10 mouse cellular contexts compared by ENCODE assay signal in genomic region chr6:90597592-90597991, GRCm38 (mm10). TPM values are rescaled to one million over a fixed set of nuclear protein-coding genes. Genes with fewer than 3 reads are reported as not detected.
DNase-seq lines count a peak whose midpoint lies in the region; ATAC-seq and TF ChIP-seq lines count a peak whose summit lies in the region.
"Had no signal": no experiment of that assay in that cellular context is flagged by ENCODE, and none has a peak within 500 bp of the region (broad histone marks: within the 10 kb centered on the region; RNA-seq: fewer than 3 reads in every experiment).

No protein-coding gene starts in this region.

- intact Hi-C loops in heart, postnatal 14 days (cut with DNase I): no loop called here

- H3K4me1 ChIP-seq in heart, postnatal 0 days (ENCODE audit: control insufficient read depth, insufficient read depth): peaks cover 17% of the 10 kb centered on the region
- peaks cover 14% of the 10 kb centered on the region for H3K4me1 ChIP-seq in heart, embryonic 10.5 days
- H3K4me1 ChIP-seq in MEL (ENCODE audit: control insufficient read depth in 1 of 2, insufficient read depth in 2 of 2, low read length in 2 of 2): no peaks in the 10 kb centered on the region
- no peaks in the 10 kb centered on the region for H3K4me1 ChIP-seq in midbrain, embryonic 14.5 days (ENCODE audit: control insufficient read depth, insufficient read depth, low read length)
- H3K4me1 ChIP-seq: embryonic facial prominence, embryonic 15.5 days had no signal

- TF ChIP-seq EP300 in heart, postnatal 0 days (IDR thresholded peaks at IDR 0.05; ENCODE audit: low read depth): no peak
- no peak for TF ChIP-seq EP300 in MEL (IDR thresholded peaks at IDR 0.05; ENCODE audit: low read depth in 1 of 2, low read length in 2 of 2)

- peak; percentile 28; the same call in 1 of the 2 replicates for ATAC-seq in heart, postnatal 0 days (ENCODE audit: insufficient read depth, low read depth)
- ATAC-seq in midbrain, embryonic 14.5 days (ENCODE audit: low FRiP score, low TSS enrichment): no peak

- no peak for TF ChIP-seq POLR2A in MEL (IDR thresholded peaks at IDR 0.05; ENCODE audit: control insufficient read depth in 1 of 2, insufficient read depth in 1 of 2, low read depth in 1 of 2, low read length in 2 of 2, poor library complexity in 1 of 2)

- 45% methylated on average over 2 of the region's 2 CpGs for WGBS in heart, postnatal 0 days
- 89% methylated on average over 2 of the region's 2 CpGs for WGBS in heart, embryonic 10.5 days
- WGBS in midbrain, embryonic 14.5 days: 93% methylated on average over 2 of the region's 2 CpGs

- no peak for TF ChIP-seq CTCF in heart, postnatal 0 days (IDR thresholded peaks at IDR 0.05; ENCODE audit: low read depth)
- TF ChIP-seq CTCF in MEL (IDR thresholded peaks at IDR 0.05 in 2 of 3, conservative IDR thresholded peaks at IDR 0.05 in 1 of 3; ENCODE audit: control insufficient read depth in 1 of 3, insufficient read depth in 1 of 3, low read depth in 2 of 3, low read length in 3 of 3, poor library complexity in 1 of 3, severe bottlenecking in 1 of 3): no peak

- H3K36me3 ChIP-seq in heart, postnatal 0 days (replicated peaks; ENCODE audit: control insufficient read depth, insufficient read depth, low read length): no peaks in the 10 kb centered on the region
- H3K36me3 ChIP-seq in heart, embryonic 10.5 days: no peaks in the 10 kb centered on the region
- no peaks in the 10 kb centered on the region for H3K36me3 ChIP-seq in MEL (ENCODE audit: control insufficient read depth in 1 of 2, insufficient read depth in 2 of 2, low read length in 2 of 2)
- no peaks in the 10 kb centered on the region for H3K36me3 ChIP-seq in midbrain, embryonic 14.5 days (ENCODE audit: control insufficient read depth, insufficient read depth, low read length)
- H3K36me3 ChIP-seq: embryonic facial prominence, embryonic 15.5 days had no signal

- H3K27me3 ChIP-seq in heart, postnatal 0 days (ENCODE audit: control insufficient read depth, insufficient read depth, low read length): no peaks in the 10 kb centered on the region
- peaks cover 8% of the 10 kb centered on the region; the same call in 1 of the 2 replicates for H3K27me3 ChIP-seq in heart, embryonic 10.5 days (ENCODE audit: insufficient read depth, poor library complexity, severe bottlenecking)
- H3K27me3 ChIP-seq in MEL (ENCODE audit: control insufficient read depth in 1 of 2, insufficient read depth in 2 of 2, low read length in 2 of 2): peaks cover 1 to 4% of the 10 kb centered on the region in 2 experiments; a peak in 3 of 4 replicates
- no peaks in the 10 kb centered on the region for H3K27me3 ChIP-seq in midbrain, embryonic 14.5 days (ENCODE audit: control insufficient read depth, insufficient read depth, low read length)
- H3K27me3 ChIP-seq: embryonic facial prominence, embryonic 15.5 days had no signal

- H3K4me3 ChIP-seq in heart, postnatal 0 days (ENCODE audit: low read depth, low read length): no peak overlapping the region
- no peak overlapping the region for H3K4me3 ChIP-seq in heart, embryonic 10.5 days
- no peak overlapping the region for H3K4me3 ChIP-seq in MEL (ENCODE audit: control insufficient read depth in 1 of 2, insufficient read depth in 1 of 2, low read depth in 2 of 2, low read length in 2 of 2)
- no peak overlapping the region for H3K4me3 ChIP-seq in midbrain, embryonic 14.5 days (replicated peaks; ENCODE audit: low read depth, low read length)
- H3K4me3 ChIP-seq: embryonic facial prominence, embryonic 15.5 days had no signal

- DNase-seq in heart, postnatal 0 days (ENCODE audit: low spot score): no peak
- DNase-seq in heart, embryonic 10.5 days (ENCODE audit: low spot score): no peak
- DNase-seq in MEL (ENCODE audit: low read depth, low spot score): no peak
- DNase-seq in brain, embryonic 18.5 days (ENCODE audit: low read depth, low spot score): peak; percentile 20
- peak; percentile 49 to 72 for DNase-seq in heart, postnatal 14 days
- DNase-seq in midbrain, embryonic 14.5 days: no peak
- DNase-seq in spleen, postnatal 10 days (ENCODE audit: low spot score in 2 of 2): no peak
- DNase-seq in spleen, postnatal 4 days (ENCODE audit: low spot score in 2 of 2): no peak
- DNase-seq: adrenal gland, adult 8-10 months had no signal

- TF ChIP-seq RAD21 in MEL (IDR thresholded peaks at IDR 0.05; ENCODE audit: low read depth, low read length): no peak

- no peak overlapping the region for H3K27ac ChIP-seq in heart, postnatal 0 days (ENCODE audit: low read depth)
- no peak overlapping the region for H3K27ac ChIP-seq in heart, embryonic 10.5 days
- H3K27ac ChIP-seq in MEL (ENCODE audit: control insufficient read depth, low read depth, low read length): no peak overlapping the region
- H3K27ac ChIP-seq in midbrain, embryonic 14.5 days (replicated peaks; ENCODE audit: low read depth, low read length): no peak overlapping the region
- H3K27ac ChIP-seq: embryonic facial prominence, embryonic 15.5 days had no signal

- H3K79me2 ChIP-seq in MEL (ENCODE audit: control insufficient read depth, insufficient read depth, low read length, poor library complexity): no peaks in the 10 kb centered on the region

- 0 out of 2 replicates have a peak, but pooled peaks cover 7% of the 10 kb centered on the region for H3K9me3 ChIP-seq in heart, postnatal 0 days (replicated peaks; ENCODE audit: control insufficient read depth, low read length)
- H3K9me3 ChIP-seq in heart, embryonic 10.5 days: 0 out of 2 replicates have a peak, but pooled peaks cover 5% of the 10 kb centered on the region
- H3K9me3 ChIP-seq in MEL (replicated peaks; ENCODE audit: insufficient read depth, low read length): no peaks in the 10 kb centered on the region
- H3K9me3 ChIP-seq in midbrain, embryonic 14.5 days (ENCODE audit: control insufficient read depth, low read length): no peaks in the 10 kb centered on the region
- H3K9me3 ChIP-seq: embryonic facial prominence, embryonic 15.5 days had no signal

- no peak overlapping the region for H3K9ac ChIP-seq in heart, postnatal 0 days (replicated peaks; ENCODE audit: low read depth, low read length)
- H3K9ac ChIP-seq in MEL (ENCODE audit: control insufficient read depth, low read depth, low read length, poor library complexity, severe bottlenecking): no peak overlapping the region
- no peak overlapping the region for H3K9ac ChIP-seq in midbrain, embryonic 14.5 days (replicated peaks; ENCODE audit: low read length)
- H3K9ac ChIP-seq: embryonic facial prominence, embryonic 15.5 days had no signal

- H3K4me2 ChIP-seq in heart, postnatal 0 days (ENCODE audit: low read depth, low read length): no peak overlapping the region
- no peak overlapping the region for H3K4me2 ChIP-seq in midbrain, embryonic 14.5 days (ENCODE audit: low read length)
- H3K4me2 ChIP-seq: embryonic facial prominence, embryonic 15.5 days had no signal

TF ChIP-seq in MEL, 35 proteins besides CTCF, POLR2A, EP300 and RAD21:
- TF ChIP-seq USF2 (IDR thresholded peaks at IDR 0.05; ENCODE audit: borderline replicate concordance in 1 of 2, insufficient read depth in 1 of 2, low read depth in 1 of 2, low read length in 2 of 2) (no peak), GATA1 (IDR thresholded peaks at IDR 0.05; ENCODE audit: low read depth, low read length) (no peak), ZNF384 (IDR thresholded peaks at IDR 0.05; ENCODE audit: low read depth, low read length) (peak; percentile 69), MYB (IDR thresholded peaks at IDR 0.05; ENCODE audit: low read depth, low read length) (no peak), ZMIZ1 (IDR thresholded peaks at IDR 0.05; ENCODE audit: low read depth, low read length) (no peak)

RNA-seq across cellular contexts. Expression of gene Slc41a3, which starts 6.9 kb away (rescaled TPM):
- 35.0 and 39.8 TPM in 2 replicates for total RNA-seq in heart, postnatal 0 days (2014; rRNA removed; ENCODE audit: low replicate concordance)
- 17.5 and 23.4 TPM in 2 replicates for polyA plus RNA-seq in heart, postnatal 0 days (2015; fragmentation: Nextera tagmentation; extraction: Ambion mirVana)
- 8.2 and 9.4 TPM in 2 replicates for polyA plus RNA-seq in heart, embryonic 10.5 days (2016; fragmentation: Nextera tagmentation; extraction: Ambion mirVana)
- total RNA-seq in MEL (2012; rRNA removed): 54.7 and 65.8 TPM in 2 replicates
- 10 to 100 TPM in 1 of 2 experiments, not detected in 1; 70.4 TPM for polyA plus RNA-seq in MEL (2012; ENCODE audit: insufficient read depth in 1 of 2, insufficient read length in 2 of 2, low read depth in 1 of 2, low replicate concordance in 2 of 2, missing spikeins in 1 of 2)
- total RNA-seq in heart, postnatal 14 days (2021): 10 to 100 TPM; 45.1 to 46.8 TPM
- polyA plus RNA-seq in midbrain, embryonic 14.5 days (2014; fragmentation: Nextera tagmentation; extraction: Ambion mirVana): 4.7 and 5.3 TPM in 2 replicates

Comparison
In these comparisons a context has a peak if more than half of its experiments do, and no peak if none do; other contexts are left out.
1. DNase-seq: peak in brain, embryonic 18.5 days (single experiment) and heart, postnatal 14 days (2 of 2); none in heart, postnatal 0 days (single experiment), heart, embryonic 10.5 days (single experiment), MEL (single experiment), midbrain, embryonic 14.5 days (single experiment), spleen, postnatal 10 days (0 of 2) and spleen, postnatal 4 days (0 of 2).